Mouse (Mus musculus) hindlimb bud, embryonic 11.5 days (tissue): ENCODE results near the gene Igf1r.
"Not testable (repeated sequence)": the region's sequence is repeated elsewhere in the genome, so short reads cannot be mapped to it uniquely, and the experiment has no call there.

Experiments used
- DNase-seq: peaks from one replicate; pipeline ENCODE4 v3.0.0-alpha.2; 2012; ENCODE audit warnings: low read depth, low spot score; ENCODE audit errors: extremely low spot score

Igf1r gene

DNA sequence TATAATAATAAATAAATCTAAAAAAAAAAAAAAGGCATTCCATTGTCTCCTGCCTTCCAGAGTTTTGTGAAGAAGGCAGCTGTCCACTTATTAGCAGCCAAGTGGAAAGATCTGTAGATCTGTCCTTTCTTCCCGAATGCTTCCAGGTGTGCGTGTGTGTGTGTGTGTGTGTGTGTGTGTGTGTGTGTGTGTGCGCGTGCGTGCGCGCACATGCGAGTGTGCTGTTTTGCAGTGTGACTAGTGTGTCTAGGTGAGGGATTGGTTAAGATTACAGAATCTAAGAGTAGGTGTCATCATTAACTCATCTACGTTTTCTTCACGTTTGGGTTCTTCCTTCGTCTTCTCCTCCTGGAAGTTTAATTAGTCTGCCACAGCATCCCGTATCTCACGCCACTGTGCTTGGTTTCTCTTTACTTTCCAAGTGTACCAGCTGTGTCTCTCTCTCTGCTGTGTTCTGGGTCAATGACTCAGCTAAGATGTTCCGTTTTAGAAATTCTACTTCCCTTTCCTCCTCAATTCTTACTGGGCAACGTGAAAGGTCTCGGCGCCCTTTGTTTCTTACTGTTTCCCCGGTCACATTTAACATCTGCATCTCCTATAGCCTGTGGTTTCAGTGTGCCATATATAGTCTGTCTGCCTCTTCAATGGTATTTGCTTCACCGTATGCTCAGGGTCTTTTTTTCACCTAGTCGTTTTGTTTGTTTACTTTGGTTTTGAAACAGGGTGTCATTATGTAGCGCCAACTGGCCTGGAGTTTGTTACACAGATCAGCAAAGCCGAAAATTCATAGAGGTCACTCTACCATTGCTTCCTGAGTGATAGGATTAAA, 329.9 kb downstream of the Igf1r start:
- no peak for DNase-seq

DNA sequence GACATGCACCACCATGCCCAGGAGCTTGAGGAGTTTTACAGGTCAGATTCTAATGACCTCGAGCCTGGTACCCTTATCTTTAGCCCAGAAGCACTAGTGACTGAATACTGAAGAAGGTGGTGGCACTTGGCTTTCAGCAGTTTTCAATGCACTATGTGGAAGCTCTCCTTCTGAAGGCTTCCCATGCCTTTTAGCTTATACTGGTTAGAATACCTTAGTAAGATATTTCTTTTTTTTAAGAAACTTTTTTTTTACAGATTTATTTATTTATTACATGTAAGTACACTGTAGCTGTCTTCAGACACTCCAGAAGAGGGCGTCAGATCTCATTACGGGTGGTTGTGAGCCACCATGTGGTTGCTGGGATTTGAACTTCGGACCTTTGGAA, 330.5 kb downstream of the Igf1r start:
- not testable (repeated sequence) for DNase-seq
